ENCODE assay signal across 30 mouse cellular contexts in the genomic region with DNA sequence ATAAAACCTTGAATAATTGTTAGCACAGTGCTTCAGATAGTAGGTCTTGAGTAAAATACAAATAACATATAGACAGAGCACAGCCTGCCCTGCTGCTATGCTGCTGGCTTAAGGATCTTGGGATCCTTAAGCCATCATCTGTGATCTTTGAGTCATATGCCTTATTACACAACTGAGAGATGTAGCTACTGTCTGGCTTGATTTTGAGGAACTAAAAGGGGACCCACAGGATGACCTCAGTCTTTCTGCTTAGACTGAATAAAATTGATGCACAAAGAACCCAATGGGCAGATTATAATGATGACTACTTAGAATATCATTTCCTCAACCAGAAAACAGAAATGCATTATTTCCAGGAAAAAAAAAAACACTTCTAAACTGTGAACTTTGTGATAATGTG. TPM values are rescaled to one million over a fixed set of nuclear protein-coding genes. Genes with fewer than 3 reads are reported as not detected.
DNase-seq lines count a peak whose midpoint lies in the region; ATAC-seq and TF ChIP-seq lines count a peak whose summit lies in the region.
"Had no signal": no experiment of that assay in that cellular context is flagged by ENCODE, and none has a peak within 500 bp of the region (broad histone marks: within the 10 kb centered on the region; RNA-seq: fewer than 3 reads in every experiment).

No protein-coding gene starts in this region.

- no peaks in the 10 kb centered on the region for H3K4me1 ChIP-seq in lung, postnatal 0 days (ENCODE audit: insufficient read depth, low read depth, low read length)
- H3K4me1 ChIP-seq in lung, adult 2 months (ENCODE audit: control insufficient read depth, insufficient read depth, low read length): no peaks in the 10 kb centered on the region
- no peaks in the 10 kb centered on the region for H3K4me1 ChIP-seq in hindbrain, embryonic 11.5 days (replicated peaks; ENCODE audit: control insufficient read depth, insufficient read depth, low read length)
- H3K4me1 ChIP-seq: forebrain, embryonic 10.5 days; forebrain, embryonic 15.5 days; hindbrain, embryonic 12.5 days; intestine, embryonic 15.5 days; liver, embryonic 13.5 days; midbrain, embryonic 15.5 days; neural tube, embryonic 12.5 days had no signal

- H3K4me2 ChIP-seq in lung, postnatal 0 days (replicated peaks; ENCODE audit: low read depth, low read length): no peak overlapping the region
- no peak overlapping the region for H3K4me2 ChIP-seq in hindbrain, embryonic 11.5 days (replicated peaks; ENCODE audit: low read depth, low read length)
- H3K4me2 ChIP-seq: embryonic facial prominence, embryonic 13.5 days; forebrain, embryonic 15.5 days; hindbrain, embryonic 12.5 days; intestine, embryonic 15.5 days; limb, embryonic 12.5 days; liver, embryonic 13.5 days; lung, embryonic 14.5 days; midbrain, embryonic 15.5 days; neural tube, embryonic 12.5 days had no signal

- no peak for TF ChIP-seq EP300 in lung, postnatal 0 days (IDR thresholded peaks at IDR 0.05)

- H3K9me3 ChIP-seq in lung, postnatal 0 days (ENCODE audit: low read length): no peaks in the 10 kb centered on the region
- H3K9me3 ChIP-seq in hindbrain, embryonic 11.5 days (ENCODE audit: control insufficient read depth, low read length): no peaks in the 10 kb centered on the region
- H3K9me3 ChIP-seq: embryonic facial prominence, embryonic 13.5 days; forebrain, embryonic 10.5 days; forebrain, embryonic 15.5 days; G1E; hindbrain, embryonic 12.5 days; intestine, embryonic 15.5 days; limb, embryonic 12.5 days; liver, embryonic 13.5 days; midbrain, embryonic 10.5 days; midbrain, embryonic 15.5 days; neural tube, embryonic 12.5 days had no signal

- no peak overlapping the region for H3K9ac ChIP-seq in lung, postnatal 0 days (replicated peaks; ENCODE audit: low read depth)
- H3K9ac ChIP-seq in hindbrain, embryonic 11.5 days (ENCODE audit: low read depth, low read length): no peak overlapping the region
- H3K9ac ChIP-seq: embryonic facial prominence, embryonic 13.5 days; forebrain, embryonic 15.5 days; hindbrain, embryonic 12.5 days; intestine, embryonic 15.5 days; limb, embryonic 12.5 days; liver, embryonic 13.5 days; lung, embryonic 14.5 days; midbrain, embryonic 15.5 days; neural tube, embryonic 12.5 days had no signal

- ATAC-seq in lung, postnatal 0 days: no peak; the same call in 1 of the 2 replicates
- ATAC-seq in common myeloid progenitor, adult 5-6 weeks (replicated peaks; ENCODE audit: low read depth, poor library complexity, severe bottlenecking): peak; percentile 87
- peak; percentile 93 for ATAC-seq in megakaryocyte progenitor cell, adult 5-6 weeks (replicated peaks; ENCODE audit: poor library complexity)
- no peak for ATAC-seq in hindbrain, embryonic 11.5 days (ENCODE audit: low FRiP score)
- ATAC-seq: forebrain, embryonic 15.5 days; hindbrain, postnatal 0 days; intestine, embryonic 15.5 days; midbrain, embryonic 15.5 days had no signal

- H3K27ac ChIP-seq in lung, postnatal 0 days (ENCODE audit: low read length): no peak overlapping the region
- H3K27ac ChIP-seq in hindbrain, embryonic 11.5 days (ENCODE audit: low read depth, low read length): no peak overlapping the region
- H3K27ac ChIP-seq: embryonic facial prominence, embryonic 13.5 days; forebrain, embryonic 10.5 days; forebrain, embryonic 15.5 days; heart, adult 2 months; hindbrain, embryonic 12.5 days; hindbrain, postnatal 0 days; intestine, embryonic 15.5 days; limb, embryonic 12.5 days; liver, embryonic 13.5 days; midbrain, embryonic 10.5 days; midbrain, embryonic 15.5 days; neural tube, embryonic 12.5 days had no signal

- H3K27me3 ChIP-seq in lung, postnatal 0 days (replicated peaks; ENCODE audit: insufficient read depth, low read length): no peaks in the 10 kb centered on the region
- no peaks in the 10 kb centered on the region for H3K27me3 ChIP-seq in hindbrain, embryonic 11.5 days (ENCODE audit: control insufficient read depth, insufficient read depth, low read length)
- H3K27me3 ChIP-seq: embryonic facial prominence, embryonic 13.5 days; forebrain, embryonic 15.5 days; hindbrain, embryonic 12.5 days; intestine, embryonic 15.5 days; limb, embryonic 12.5 days; liver, embryonic 13.5 days; midbrain, embryonic 15.5 days; neural tube, embryonic 12.5 days had no signal

- peak; percentile 32 for DNase-seq in lung, postnatal 0 days (ENCODE audit: low spot score)
- DNase-seq in lung, adult 2 months: no peak
- no peak for DNase-seq in spleen, adult 18-20 months
- DNase-seq in hindbrain, embryonic 11.5 days (ENCODE audit: low spot score): no peak
- DNase-seq: cerebellum, adult 11 months; cerebellum, adult 9-10 months; cerebellum, postnatal 36 days; gastrocnemius, postnatal 25 days; heart, adult 2 months; heart, postnatal 14 days; kidney, adult 2 months; kidney, postnatal 10 days; layer of hippocampus, adult 9-11 months; liver, embryonic 13.5 days; lung, embryonic 14.5 days; lung, postnatal 4 days; right cerebral cortex, postnatal 4 days had no signal

- no peak for TF ChIP-seq POLR2A in lung, adult 2 months (IDR thresholded peaks at IDR 0.05; ENCODE audit: borderline replicate concordance, extremely low read depth, low read depth, low read length)

- no peaks in the 10 kb centered on the region for H3K36me3 ChIP-seq in lung, postnatal 0 days (ENCODE audit: insufficient read depth, low read length)
- no peaks in the 10 kb centered on the region for H3K36me3 ChIP-seq in hindbrain, embryonic 11.5 days (ENCODE audit: control insufficient read depth, insufficient read depth, low read length)
- H3K36me3 ChIP-seq: embryonic facial prominence, embryonic 13.5 days; forebrain, embryonic 10.5 days; forebrain, embryonic 15.5 days; G1E; hindbrain, embryonic 12.5 days; intestine, embryonic 15.5 days; limb, embryonic 12.5 days; liver, embryonic 13.5 days; midbrain, embryonic 10.5 days; midbrain, embryonic 15.5 days; neural tube, embryonic 12.5 days had no signal

- no peak overlapping the region for H3K4me3 ChIP-seq in lung, postnatal 0 days (ENCODE audit: low read depth, low read length)
- H3K4me3 ChIP-seq in lung, adult 2 months (replicated peaks; ENCODE audit: extremely low read depth, low read depth, low read length): no peak overlapping the region
- no peak overlapping the region for H3K4me3 ChIP-seq in hindbrain, embryonic 11.5 days (ENCODE audit: low read depth, low read length)
- H3K4me3 ChIP-seq: embryonic facial prominence, embryonic 13.5 days; forebrain, embryonic 10.5 days; forebrain, embryonic 15.5 days; heart, adult 2 months; hindbrain, embryonic 12.5 days; intestine, embryonic 15.5 days; limb, embryonic 12.5 days; liver, embryonic 13.5 days; midbrain, embryonic 10.5 days; midbrain, embryonic 15.5 days; neural tube, embryonic 12.5 days had no signal

- no peak for TF ChIP-seq CTCF in lung, postnatal 0 days (IDR thresholded peaks at IDR 0.05)
- TF ChIP-seq CTCF in lung, adult 2 months (IDR thresholded peaks at IDR 0.05; ENCODE audit: insufficient read depth, low read length): no peak

RNA-seq across cellular contexts. Expression of gene Pdgfc, which starts 15.3 kb away (rescaled TPM):
- polyA plus RNA-seq in lung, postnatal 0 days (2015; fragmentation: Nextera tagmentation; extraction: Ambion mirVana): 2.2 and 2.3 TPM in 2 replicates
- polyA plus RNA-seq in lung, adult 2 months (2012; rRNA removed): 1.00 and 1.3 TPM in 2 replicates
- 0.37 TPM in 1 of 2 replicates, not detected in the other for total RNA-seq in common myeloid progenitor, adult 5-6 weeks (2017)
- total RNA-seq in megakaryocyte progenitor cell, adult 5-6 weeks (2015): 0.27 TPM in 1 of 2 replicates, not detected in the other
- not detected in 2 replicates for total RNA-seq in megakaryocyte progenitor cell, adult 5-6 weeks (2017)
- polyA plus RNA-seq in hindbrain, embryonic 11.5 days (2014; fragmentation: Nextera tagmentation; extraction: Ambion mirVana): 17.3 and 22.9 TPM in 2 replicates
- polyA plus RNA-seq: G1E had no signal

Comparison
In these comparisons a context has a peak if more than half of its experiments do, and no peak if none do; other contexts are left out.
1. ATAC-seq: peak in common myeloid progenitor, adult 5-6 weeks (single experiment) and megakaryocyte progenitor cell, adult 5-6 weeks (single experiment); none in lung, postnatal 0 days (single experiment) and hindbrain, embryonic 11.5 days (single experiment).